Mouse (Mus musculus) layer of hippocampus, adult 11-12 months (tissue): ENCODE data around the gene Bsn.

Experiments
- DNase-seq: peaks from one replicate; pipeline ENCODE4 v3.0.0; 2022; ENCODE audit warnings: low spot score

Gene Bsn

GRCm38 (mm10) chr9:108054331-108055040 is 135.7 kb downstream of the Bsn start:
- no peak for DNase-seq

GRCm38 (mm10) chr9:108053665-108054225 is 136.4 kb downstream of the Bsn start:
- no peak for DNase-seq

GRCm38 (mm10) chr9:108052885-108053664 is 137.1 kb downstream of the Bsn start, which contains the start of gene Amigo3:
Gene Amigo3, plus strand, starts transcription at chr9:108053159.
- peak; percentile 98 for DNase-seq

GRCm38 (mm10) chr9:108052411-108052810 is 137.8 kb downstream of the Bsn start:
- DNase-seq, result no peak

GRCm38 (mm10) chr9:108051931-108052220 is 138.3 kb downstream of the Bsn start:
- DNase-seq, result no peak

- DNase-seq, result no peak
Observed at GRCm38 (mm10) chr9:108051184-108051930, 138.8 kb downstream of the Bsn start.

- no peak for DNase-seq
Observed at GRCm38 (mm10) chr9:108049561-108050251, 140.5 kb downstream of the Bsn start.

- peak; percentile 97 for DNase-seq
Observed at GRCm38 (mm10) chr9:108049016-108049455, 141.1 kb downstream of the Bsn start, which contains the start of gene Gmppb. Gene Gmppb, plus strand, starts transcription at chr9:108049242.

GRCm38 (mm10) chr9:108048566-108048955 is 141.6 kb downstream of the Bsn start:
- no peak for DNase-seq

GRCm38 (mm10) chr9:108047601-108048565 is 142.3 kb downstream of the Bsn start:
- no peak for DNase-seq

GRCm38 (mm10) chr9:108046582-108046981 is 143.6 kb downstream of the Bsn start:
- DNase-seq, result no peak
